Mouse (Mus musculus): ENCODE results near the gene Npw.

Gene Npw

GRCm38 (mm10) chr17:24640581-24640980, 17.7 kb downstream of the Npw start:
- DNase-seq (ENCODE audit: low read depth, low spot score), result peak; percentile 63

DNA sequence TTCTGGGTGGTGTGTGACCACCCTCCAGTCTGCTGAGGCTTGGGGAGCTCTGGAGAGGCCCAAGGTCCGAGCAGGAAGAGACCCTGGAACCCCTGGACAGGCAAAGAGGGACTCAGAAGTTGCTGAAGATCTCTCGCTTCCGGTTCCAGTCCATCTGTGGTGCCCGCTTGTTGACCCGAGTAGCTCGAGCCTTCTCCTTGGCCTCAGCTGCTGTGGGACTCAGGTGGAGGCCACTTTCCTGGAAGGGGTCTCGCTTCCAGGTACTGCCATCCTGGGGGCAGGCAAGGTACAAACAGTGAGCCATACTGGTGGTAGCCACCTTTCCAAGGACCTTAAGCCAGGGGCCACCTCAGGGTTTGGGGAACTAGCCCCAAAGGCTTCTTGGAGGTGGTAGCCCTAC, 18.1 kb downstream of the Npw start:
- no peak for DNase-seq (ENCODE audit: low read depth, low spot score)

DNA sequence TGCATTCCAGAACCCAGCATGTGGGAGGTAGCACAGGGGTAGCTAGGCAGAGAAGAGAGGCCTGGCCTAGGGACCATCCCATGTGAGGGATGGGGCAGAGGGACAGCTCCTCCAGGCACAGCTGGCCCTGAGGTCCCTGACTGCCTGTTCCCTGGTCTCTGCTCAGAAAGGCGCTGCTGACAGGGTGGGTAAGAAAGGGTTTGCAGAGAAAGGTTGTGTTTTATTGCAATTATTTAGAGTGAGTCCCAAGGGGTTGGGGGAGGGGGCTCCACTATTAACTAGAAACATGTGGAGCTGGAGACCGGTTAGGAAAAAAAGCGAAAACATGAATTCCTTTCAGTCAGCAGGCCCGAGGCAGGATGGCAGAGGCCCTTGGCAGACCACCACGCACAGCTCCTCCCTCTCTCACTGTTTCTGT, 18.7 kb downstream of the Npw start:
- DNase-seq (ENCODE audit: low read depth, low spot score), result peak; percentile 34

GRCm38 (mm10) chr17:24638840-24639239, 19.4 kb downstream of the Npw start:
- DNase-seq (ENCODE audit: low read depth, low spot score), result no peak

GRCm38 (mm10) chr17:24638214-24638613, 20.0 kb downstream of the Npw start:
- DNase-seq (ENCODE audit: low read depth, low spot score), result no peak

DNA sequence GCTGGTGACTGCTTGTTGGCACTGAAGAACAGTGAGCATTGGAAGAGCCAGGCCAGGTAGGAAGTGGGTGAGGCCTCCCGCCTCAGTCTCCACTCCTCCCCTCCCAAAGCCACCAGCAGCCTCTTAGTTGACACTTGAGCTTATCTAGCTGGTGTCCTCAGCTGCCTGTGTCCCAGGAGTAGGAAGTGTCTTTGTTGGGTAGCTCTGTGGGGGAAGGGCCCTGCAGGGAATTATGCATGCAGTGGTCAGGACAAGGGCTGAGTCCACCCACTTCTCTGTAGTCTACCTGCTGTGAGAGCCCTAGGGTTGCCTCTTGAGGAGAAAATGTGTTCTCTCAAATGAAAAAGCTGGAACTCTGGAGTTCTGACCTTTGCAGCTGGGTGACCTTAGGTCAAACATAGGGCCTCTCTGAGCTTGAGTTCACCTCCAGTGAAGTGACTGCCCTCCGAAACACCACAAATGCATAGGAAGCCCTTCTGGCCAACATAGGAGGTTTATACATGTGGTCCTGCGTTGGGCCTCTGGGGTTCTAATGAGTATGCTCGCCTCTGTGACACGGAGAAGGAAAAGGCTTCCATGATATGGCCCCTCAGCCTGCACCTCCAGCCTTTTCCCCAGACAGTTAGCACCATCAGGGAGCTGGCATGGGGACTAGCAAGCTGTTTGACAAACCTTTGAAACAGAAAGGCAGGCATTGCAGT, 21.3 kb downstream of the Npw start:
- DNase-seq (ENCODE audit: low read depth, low spot score), result peak; percentile 71

DNA sequence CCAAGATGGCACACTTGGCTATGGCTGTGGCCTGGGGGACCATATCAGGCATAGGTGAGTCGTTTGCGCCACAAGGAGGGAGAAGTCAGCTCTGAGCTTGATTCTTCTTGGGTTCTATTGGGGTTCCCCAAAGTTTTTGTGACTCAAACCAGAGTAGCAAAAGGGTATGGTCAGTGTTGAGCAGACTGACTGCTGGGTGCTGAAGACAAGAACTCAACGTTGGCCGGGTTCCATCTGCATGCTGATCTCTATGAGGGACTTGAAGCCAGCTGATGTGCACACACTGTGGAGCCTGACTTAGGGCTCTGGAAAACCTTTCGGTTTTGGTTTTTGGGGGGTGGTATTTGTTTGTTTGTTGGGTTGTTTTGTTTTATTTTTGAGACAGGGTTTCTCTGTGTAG, 22.6 kb downstream of the Npw start:
- DNase-seq (ENCODE audit: low read depth, low spot score), result no peak

- no peak for DNase-seq (ENCODE audit: low read depth, low spot score)
These were observed 23.2 kb downstream of the Npw start for GRCm38 (mm10) chr17:24635024-24635423.

DNA sequence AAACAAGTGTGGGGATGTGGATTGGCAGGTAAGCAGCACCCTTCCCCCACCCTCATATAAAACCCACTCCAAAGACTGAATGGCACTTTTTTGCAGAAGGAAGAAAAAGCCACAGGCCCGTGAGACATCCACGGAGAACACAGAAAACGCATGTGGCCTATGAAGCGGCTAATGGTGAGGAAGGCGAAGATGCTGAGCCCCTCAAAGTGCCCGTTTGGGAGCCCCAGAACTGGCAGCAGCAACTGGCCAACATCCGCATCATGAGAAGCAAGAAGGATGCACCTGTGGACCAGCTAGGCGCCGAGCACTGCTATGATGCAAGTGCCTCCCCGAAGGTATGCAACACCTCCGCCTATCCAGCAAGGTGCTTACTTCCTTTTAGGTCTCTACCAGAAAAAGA, 24.4 kb downstream of the Npw start:
- no peak for DNase-seq (ENCODE audit: low read depth, low spot score)

DNA sequence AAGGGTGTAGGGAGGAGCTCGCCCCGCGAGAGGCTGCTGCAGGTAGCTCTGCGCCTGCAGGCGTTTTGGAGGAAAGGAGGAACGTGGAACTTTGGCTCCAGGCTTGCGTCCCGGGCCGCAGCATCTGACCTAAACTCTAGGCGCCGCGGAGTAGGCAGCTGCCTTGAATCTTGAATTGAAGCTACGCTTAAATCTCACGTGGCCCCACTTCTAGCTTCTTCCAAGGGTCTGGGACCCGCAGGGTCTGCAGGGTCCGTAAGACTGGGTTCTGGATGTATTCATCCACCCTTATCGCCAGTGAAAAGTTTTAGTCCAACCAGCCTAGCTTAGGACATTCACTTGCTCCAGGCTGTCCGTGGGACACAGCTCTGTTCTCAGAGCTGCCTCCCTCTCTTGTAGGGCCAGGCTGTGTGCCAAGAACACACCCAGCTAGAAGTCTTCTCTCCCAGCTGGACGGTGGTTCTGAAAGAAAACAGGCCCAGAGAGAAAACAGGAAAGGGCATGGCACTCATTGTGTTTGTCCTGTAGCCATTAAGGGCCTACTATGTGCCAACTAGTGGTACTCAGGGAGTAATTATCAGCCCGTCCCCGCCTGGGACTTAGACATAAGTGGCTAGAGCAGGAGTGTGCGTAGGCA, 25.3 kb downstream of the Npw start:
- peak; percentile 58 for DNase-seq (ENCODE audit: low read depth, low spot score)

DNA sequence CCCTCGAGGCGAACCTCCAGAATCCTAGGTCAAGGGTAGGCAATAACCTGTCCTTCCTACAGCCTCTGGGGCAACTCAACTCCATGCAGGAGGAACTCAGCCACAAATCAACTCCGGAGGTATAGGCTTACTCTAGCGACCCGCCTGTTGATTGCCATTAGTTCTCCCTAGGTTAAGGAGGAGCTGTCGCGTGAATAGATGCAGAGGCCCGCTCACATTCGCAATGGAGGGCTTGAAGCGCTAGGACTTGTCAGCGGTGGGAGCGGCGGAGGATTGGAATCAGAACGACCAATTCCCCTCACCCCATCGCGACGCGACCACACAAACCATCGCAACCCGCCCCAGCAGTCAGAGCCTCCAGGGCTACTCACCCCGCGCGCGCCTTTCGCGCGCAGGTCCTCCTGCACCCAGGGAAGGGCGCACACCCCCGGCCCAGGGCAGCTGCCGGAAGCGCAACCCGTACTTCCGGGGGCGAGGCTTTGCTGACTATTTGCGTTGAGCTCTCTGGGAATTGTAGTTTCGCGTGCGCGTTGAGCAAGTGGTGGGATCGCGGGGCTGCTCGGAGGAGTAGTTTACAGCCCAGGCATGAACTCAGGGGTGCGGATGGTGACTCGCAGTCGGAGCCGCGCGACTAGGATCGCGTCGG, 26.0 kb downstream of the Npw start, which contains the start of the genes Tsc2 and Nthl1:
Gene Tsc2 (minus strand): TSS at position 464 of the 646 bp plus-strand sequence.
Gene Nthl1 (plus strand): TSS at position 514 of the 646 bp plus-strand sequence.
- DNase-seq (ENCODE audit: low read depth, low spot score), result peak; percentile 97

DNA sequence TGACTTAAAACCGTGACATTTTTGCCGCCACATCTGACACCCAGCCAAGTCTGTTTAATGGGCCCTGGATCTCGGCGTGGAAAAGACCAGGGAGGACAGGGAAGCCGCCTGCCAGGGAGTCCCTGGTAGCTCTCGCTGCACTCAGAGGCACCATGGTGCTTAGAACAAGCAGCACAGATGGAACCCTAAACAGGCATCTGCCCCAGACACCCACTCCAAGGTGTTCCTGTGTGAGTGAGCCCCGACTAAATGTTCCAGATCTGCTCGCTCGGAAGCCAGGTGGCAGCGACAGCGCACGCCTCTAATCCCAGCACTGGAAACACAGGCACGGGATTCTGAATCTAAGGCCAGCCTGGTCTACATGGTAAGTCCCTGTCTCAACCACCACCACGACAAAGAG, 28.2 kb downstream of the Npw start:
- no peak for DNase-seq (ENCODE audit: low read depth, low spot score)

DNA sequence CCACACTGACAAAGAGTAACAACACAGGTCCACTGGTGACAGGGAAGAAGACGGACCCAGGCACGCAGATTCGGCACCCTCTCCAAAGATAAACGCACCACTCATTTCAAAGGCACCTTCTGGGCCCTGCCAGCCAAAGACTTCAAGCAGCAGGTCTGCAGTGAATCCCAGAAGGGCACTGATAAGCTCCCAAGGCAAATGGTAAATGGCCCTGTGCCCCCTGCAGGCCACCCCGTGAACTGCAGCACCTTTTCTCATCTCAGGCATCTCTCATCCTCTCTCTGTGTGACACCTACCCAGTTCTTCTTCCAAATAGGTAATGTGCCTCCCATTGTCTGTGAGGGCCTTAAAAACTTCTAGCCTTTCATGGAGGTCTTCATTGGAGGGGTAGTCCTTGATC, 29.6 kb downstream of the Npw start:
- peak; percentile 75 for DNase-seq (ENCODE audit: low read depth, low spot score)

GRCm38 (mm10) chr17:24625472-24625871, 32.8 kb downstream of the Npw start:
- no peak for DNase-seq (ENCODE audit: low read depth, low spot score)

GRCm38 (mm10) chr17:24617561-24618194, 40.6 kb downstream of the Npw start:
- peak; percentile 75 for DNase-seq (ENCODE audit: low read depth, low spot score)

GRCm38 (mm10) chr17:24610711-24611110, 47.5 kb downstream of the Npw start:
- no peak for DNase-seq (ENCODE audit: low read depth, low spot score)

DNA sequence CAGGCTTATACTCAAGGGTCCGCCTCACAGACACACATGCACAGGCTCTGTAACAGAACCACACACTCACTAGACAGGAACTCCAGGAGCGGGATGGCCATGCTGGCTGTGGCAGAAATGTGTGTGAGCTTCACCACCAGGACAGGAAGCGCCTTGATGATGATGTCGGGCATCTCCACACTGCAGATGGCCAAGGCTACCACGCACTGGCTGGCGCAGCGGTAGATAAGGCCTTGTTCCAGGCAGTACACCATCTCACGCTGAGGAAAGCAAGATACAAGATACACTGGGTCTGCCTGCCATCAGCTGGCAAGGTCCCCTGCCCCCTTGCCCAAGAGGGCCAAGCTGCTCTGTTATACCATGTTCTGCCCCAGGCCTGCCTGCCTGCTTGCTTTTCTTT, 49.4 kb downstream of the Npw start:
- DNase-seq (ENCODE audit: low read depth, low spot score), result no peak

GRCm38 (mm10) chr17:24608370-24608769, 49.9 kb downstream of the Npw start:
- no peak for DNase-seq (ENCODE audit: low read depth, low spot score)
